Mouse (Mus musculus) midbrain, embryonic 15.5 days (tissue): ENCODE measurements around the gene Lrrc8e. TPM values are rescaled to one million over a fixed set of nuclear protein-coding genes. Genes with fewer than 3 reads are reported as not detected.
A peak's percentile ranks its signal among the peaks of the same experiment; 100 is the strongest.

Experiments
- ATAC-seq: fragments of 200-750 bp; cut with Nextera tagmentation; replicated peaks from 2 replicates; pipeline ENCODE4 v1.8.0; 2017; ENCODE audit warnings: moderate TSS enrichment
- H3K27ac ChIP-seq: fragments of 300-500 bp; sonication (generic); 2 replicates; pipeline ENCODE4 v1.5.1; 2015; ENCODE audit warnings: mild to moderate bottlenecking, inconsistent platforms
- H3K27me3 ChIP-seq: fragments of 300-500 bp; sonication (generic); replicated peaks from 2 replicates; pipeline ENCODE4 v1.6.1; 2015; ENCODE audit warnings: inconsistent platforms
- H3K36me3 ChIP-seq: fragments of 300-500 bp; sonication (generic); replicated peaks from 2 replicates; pipeline ENCODE4 v1.6.1; 2015; ENCODE audit warnings: inconsistent platforms
- H3K4me1 ChIP-seq: fragments of 300-500 bp; sonication (generic); 2 replicates; pipeline ENCODE4 v1.6.1; 2015; ENCODE audit warnings: inconsistent platforms
- H3K4me2 ChIP-seq: fragments of 300-500 bp; sonication (generic); 2 replicates; pipeline ENCODE4 v1.6.1; 2015; ENCODE audit warnings: inconsistent platforms, mild to moderate bottlenecking, moderate library complexity
- H3K4me3 ChIP-seq: fragments of 300-500 bp; sonication (generic); 2 replicates; pipeline ENCODE4 v1.5.1; 2015; ENCODE audit warnings: mild to moderate bottlenecking, inconsistent platforms
- H3K9ac ChIP-seq: fragments of 300-500 bp; sonication (generic); 2 replicates; pipeline ENCODE4 v1.6.1; 2015; ENCODE audit warnings: mild to moderate bottlenecking, inconsistent platforms
- H3K9me3 ChIP-seq: fragments of 300-500 bp; sonication (generic); 2 replicates; pipeline ENCODE4 v1.6.1; 2016; ENCODE audit warnings: inconsistent platforms
- WGBS: fragments of 180-500 bp; shearing (Covaris S2); methylation state at CpG from one replicate; pipeline ENCODE4 v1.1.7; 2015; ENCODE audit warnings: mixed read lengths; 5-methylcytosine and 5-hydroxymethylcytosine counted together
- polyA plus RNA-seq: library from polyadenylated mRNA; unstranded; fragments of >200 nt; fragmentation: Nextera tagmentation; extraction: Ambion mirVana; gene quantifications from 2 replicates; pipeline ENCODE4 v1.2.1, GENCODE M21; 2015

Gene Lrrc8e
- polyA plus RNA-seq, 1 experiment from 2014 or later: 0.08 TPM

DNA sequence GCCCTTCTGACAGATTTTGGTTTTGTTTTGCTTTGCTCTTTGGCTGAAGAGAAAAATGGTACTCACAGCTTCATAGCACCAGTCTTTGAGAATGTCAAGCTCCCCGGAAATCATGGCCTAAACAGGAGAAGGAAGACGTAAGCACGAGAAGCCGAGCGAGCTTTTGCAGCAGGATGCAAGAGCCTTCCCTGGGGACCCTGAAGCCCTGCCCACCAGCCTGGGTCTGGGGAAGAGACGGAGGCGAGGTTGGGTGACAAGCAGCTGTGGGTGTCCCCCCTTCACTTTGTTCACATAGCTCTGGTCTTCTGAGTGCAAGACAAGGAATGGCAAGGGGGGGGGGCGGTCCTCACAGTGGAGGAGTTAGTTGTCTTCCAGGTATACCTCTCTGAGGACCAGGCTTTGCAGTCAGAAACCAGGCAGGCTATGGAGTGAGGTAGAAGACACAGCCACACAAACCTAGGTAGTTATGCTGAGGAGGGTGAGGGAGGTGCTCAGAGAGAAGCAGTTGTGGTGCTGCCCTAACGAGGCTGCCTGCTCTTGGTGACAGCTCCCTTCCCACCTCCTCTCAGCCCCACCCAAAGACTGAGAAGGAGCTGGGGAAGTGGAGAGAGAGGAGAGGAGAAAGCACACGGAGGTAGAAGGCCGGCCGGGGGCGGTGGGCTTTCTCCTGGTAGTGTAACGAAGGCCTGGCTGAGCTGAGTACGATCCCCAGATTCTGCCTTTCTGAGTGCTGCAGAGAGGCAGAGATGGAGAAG lies 38.7 kb downstream of the Lrrc8e start:
- Histone ChIP-seq H3K9ac (no peak overlapping the region), H3K4me1 (no peaks in the 10 kb centered on the region), H3K27me3 (no peaks in the 10 kb centered on the region), H3K4me3 (no peak overlapping the region), H3K36me3 (peaks cover 50% of the 10 kb centered on the region), H3K4me2 (no peak overlapping the region), H3K27ac (no peak overlapping the region), H3K9me3 (no peaks in the 10 kb centered on the region)
- WGBS: 94% methylated on average over 15 of the region's 15 CpGs
- no peak for ATAC-seq

DNA sequence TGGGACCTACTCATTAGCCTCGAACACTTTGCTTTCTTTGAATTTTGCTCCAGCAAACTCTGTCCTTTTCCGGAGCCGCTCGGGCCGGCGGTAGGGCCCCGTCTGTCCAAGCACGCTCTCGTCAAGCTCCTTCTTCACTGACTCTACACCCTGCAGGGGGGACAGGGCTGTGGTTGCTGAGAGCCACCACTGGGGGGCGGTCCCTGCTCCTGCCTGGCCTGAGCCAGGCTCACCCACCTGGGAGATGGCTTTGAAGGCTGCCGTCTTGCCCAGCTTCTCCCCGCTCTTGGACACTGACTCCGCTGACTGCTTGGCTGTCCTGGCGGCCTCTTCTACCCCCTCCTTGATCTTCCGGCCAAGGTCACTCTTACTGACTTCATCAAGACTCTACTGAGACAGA lies 41.0 kb downstream of the Lrrc8e start:
- 81% methylated on average over 15 of the region's 15 CpGs for WGBS
- Histone ChIP-seq H3K4me3 (no peak overlapping the region), H3K9ac (no peak overlapping the region), H3K36me3 (peaks cover 52% of the 10 kb centered on the region), H3K9me3 (no peaks in the 10 kb centered on the region), H3K4me2 (no peak overlapping the region), H3K4me1 (no peaks in the 10 kb centered on the region), H3K27ac (no peak overlapping the region), H3K27me3 (no peaks in the 10 kb centered on the region)
- ATAC-seq: no peak

DNA sequence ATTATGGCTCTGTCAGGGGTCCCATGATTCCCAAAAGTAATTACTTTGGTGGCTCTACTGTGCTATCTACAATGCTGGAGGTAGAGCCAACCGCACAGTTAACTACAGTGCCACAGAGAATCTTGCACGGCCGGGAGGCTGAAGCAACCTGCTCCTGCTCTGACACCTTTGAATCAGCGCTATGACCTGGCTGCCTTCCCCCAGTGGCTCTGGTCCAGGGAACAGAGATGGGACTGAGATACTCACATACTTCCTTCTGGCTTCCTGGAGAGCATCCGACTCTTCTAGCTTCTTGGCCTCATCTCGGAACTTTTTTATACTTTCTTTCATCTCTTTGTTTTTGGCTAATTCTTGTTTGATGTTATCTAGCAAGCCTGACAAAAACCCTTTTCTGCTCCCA lies 43.0 kb downstream of the Lrrc8e start:
- H3K27ac ChIP-seq: no peak overlapping the region
- no peaks in the 10 kb centered on the region for H3K9me3 ChIP-seq
- ATAC-seq: no peak
- no peaks in the 10 kb centered on the region for H3K27me3 ChIP-seq
- WGBS: 92% methylated on average over 6 of the region's 6 CpGs
- no peak overlapping the region for H3K4me3 ChIP-seq
- H3K4me1 ChIP-seq: peaks cover 3% of the 10 kb centered on the region; the same call in 1 of the 2 replicates
- peaks cover 47% of the 10 kb centered on the region for H3K36me3 ChIP-seq
- H3K4me2 ChIP-seq: no peak overlapping the region
- no peak overlapping the region for H3K9ac ChIP-seq

DNA sequence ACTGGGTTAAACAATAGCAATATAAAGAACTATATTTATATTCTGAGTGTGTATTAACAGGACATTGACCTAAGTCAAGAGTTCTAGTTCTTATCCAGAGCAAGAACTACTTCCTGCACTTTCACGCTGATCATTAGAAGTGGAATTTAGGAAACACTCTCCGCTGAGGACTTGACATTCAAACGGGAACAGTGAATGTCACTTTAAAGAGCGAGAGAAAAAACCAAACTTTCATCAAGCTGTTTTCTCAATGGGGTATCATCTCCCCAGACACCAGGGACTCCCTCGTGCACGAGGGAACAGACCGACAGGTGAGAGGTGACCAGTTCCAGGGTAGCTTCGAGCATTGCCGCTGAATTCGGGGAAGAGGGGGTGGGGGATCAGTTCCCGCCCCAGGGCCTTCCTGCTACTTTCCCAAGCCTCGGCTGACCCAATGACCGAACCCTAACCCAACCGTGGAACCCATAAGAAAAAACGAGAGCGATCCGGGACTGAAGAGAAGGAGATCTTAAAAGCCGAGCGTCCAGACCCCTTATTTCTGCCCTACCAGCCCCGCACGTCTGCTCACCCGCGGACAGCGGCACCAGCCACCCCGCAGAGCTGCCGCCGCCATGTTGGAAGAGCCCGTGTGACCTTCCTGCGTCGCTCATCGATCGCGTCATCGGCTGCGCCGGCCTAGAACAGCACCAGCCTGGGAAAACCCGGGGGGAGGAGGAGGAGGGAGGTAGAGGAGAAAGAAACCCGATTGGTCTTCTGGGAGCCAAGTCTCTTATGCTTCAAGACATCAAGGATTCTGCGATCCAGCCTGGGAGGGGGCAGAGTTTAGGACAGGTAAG lies 48.9 kb downstream of the Lrrc8e start, which contains the start of gene Timm44:
Timm44 (minus strand) TSS at position 639 of the 836 bp plus-strand sequence.
- Histone ChIP-seq H3K9ac (peak within 1 kb of the TSS; percentile 67), H3K4me2 (peak within 1 kb of the TSS; percentile 85), H3K4me1 (peaks cover 15% of the 10 kb centered on the region), H3K4me3 (peak within 1 kb of the TSS; percentile 72), H3K27ac (peak within 1 kb of the TSS; percentile 83), H3K27me3 (no peaks in the 10 kb centered on the region), H3K9me3 (no peaks in the 10 kb centered on the region), H3K36me3 (0 out of 2 replicates have a peak, but pooled peaks cover 6% of the 10 kb centered on the region)
- ATAC-seq: peak; percentile 98
- WGBS: under 1% methylated on average over 39 of the region's 39 CpGs

DNA sequence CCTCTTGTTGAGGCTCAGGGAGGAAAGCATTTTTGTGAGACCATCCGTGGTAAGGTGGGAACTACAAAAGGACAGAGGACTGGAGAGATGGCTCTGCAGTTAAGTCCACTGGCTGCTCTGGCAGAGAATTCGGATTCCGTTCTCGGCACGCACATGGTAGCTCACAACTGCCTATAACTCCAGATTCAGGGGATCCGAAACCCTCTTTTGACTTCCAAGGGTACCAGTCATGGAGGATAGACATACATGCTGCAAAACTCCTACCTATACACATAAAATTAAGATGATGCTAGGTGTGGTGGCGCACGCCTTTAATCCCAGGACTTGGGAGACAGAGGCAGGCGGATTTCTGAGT lies 49.5 kb downstream of the Lrrc8e start:
- Histone ChIP-seq H3K4me2 (peak overlapping the region; percentile 85), H3K4me1 (peaks cover 15% of the 10 kb centered on the region), H3K36me3 (0 out of 2 replicates have a peak, but pooled peaks cover 6% of the 10 kb centered on the region), H3K4me3 (peak overlapping the region; percentile 72), H3K27me3 (no peaks in the 10 kb centered on the region), H3K9me3 (no peaks in the 10 kb centered on the region), H3K9ac (peak overlapping the region; percentile 67), H3K27ac (peak overlapping the region; percentile 83)
- WGBS: 23% methylated on average over 9 of the region's 9 CpGs
- no peak for ATAC-seq

Other genes with a start within 250 kb of the Lrrc8e start
- 0.18 and 0.39 TPM in 2 replicates for gene Cd209f, start 121.0 kb upstream of the Lrrc8e start, polyA plus RNA-seq
- gene Cd209g, start 92.7 kb upstream of the Lrrc8e start, polyA plus RNA-seq: not detected in 2 replicates
- 128 and 136 TPM in 2 replicates for gene Evi5l, start 60.3 kb upstream of the Lrrc8e start, polyA plus RNA-seq
- gene Prr36, start 9.4 kb upstream of the Lrrc8e start, polyA plus RNA-seq: 54.7 and 61.1 TPM in 2 replicates
- gene Map2k7, start 11.9 kb downstream of the Lrrc8e start, polyA plus RNA-seq: 34.0 and 35.7 TPM in 2 replicates
- 1.0 and 1.8 TPM in 2 replicates for gene Gm49320, start 12.0 kb downstream of the Lrrc8e start, polyA plus RNA-seq
- gene Tgfbr3l, start 21.4 kb downstream of the Lrrc8e start, polyA plus RNA-seq: 5.2 and 6.6 TPM in 2 replicates
- 70.6 and 76.4 TPM in 2 replicates for gene Snapc2, start 26.3 kb downstream of the Lrrc8e start, polyA plus RNA-seq
- gene Ctxn1, start 32.4 kb downstream of the Lrrc8e start, polyA plus RNA-seq: 278 and 306 TPM in 2 replicates
- gene Timm44, start 49.1 kb downstream of the Lrrc8e start, polyA plus RNA-seq: 46.7 and 48.2 TPM in 2 replicates
- 19.3 and 20.4 TPM in 2 replicates for gene Ccl25, start 98.4 kb downstream of the Lrrc8e start, polyA plus RNA-seq
- gene Elavl1, start 98.6 kb downstream of the Lrrc8e start, polyA plus RNA-seq: 108 and 111 TPM in 2 replicates